Comparison of ENCODE assay signal across 8 mouse cellular contexts in genomic region chr8:83714676-83715030, GRCm38 (mm10). TPM values are rescaled to one million over a fixed set of nuclear protein-coding genes. Genes with fewer than 3 reads are reported as not detected.
DNase-seq lines count a peak whose midpoint lies in the region; ATAC-seq and TF ChIP-seq lines count a peak whose summit lies in the region.

No protein-coding gene starts in this region.

- no peaks in the 10 kb centered on the region for H3K9me3 ChIP-seq in limb, embryonic 10.5 days (replicated peaks)
- no peaks in the 10 kb centered on the region for H3K9me3 ChIP-seq in neural tube, embryonic 15.5 days (replicated peaks)

- no peaks in the 10 kb centered on the region for H3K36me3 ChIP-seq in liver, adult 2 months (ENCODE audit: control insufficient read depth, insufficient read depth, low read length)
- peaks cover 7% of the 10 kb centered on the region for H3K36me3 ChIP-seq in limb, embryonic 10.5 days
- H3K36me3 ChIP-seq in neural tube, embryonic 15.5 days, result peaks cover 6% of the 10 kb centered on the region

- ATAC-seq in neural tube, embryonic 15.5 days (ENCODE audit: low FRiP score), result no peak

- intact Hi-C loops in left cerebral cortex, postnatal 4 days (cut with DNase I), result no loop called here
- intact Hi-C loops in left cerebral cortex, postnatal 25 days (cut with DNase I), result loop anchor here (5.0 kb wide), 1 partner anchor 52 kb away; no protein-coding TSS in a partner anchor

- H3K4me1 ChIP-seq in liver, adult 2 months (ENCODE audit: control insufficient read depth, insufficient read depth, low read length), result no peaks in the 10 kb centered on the region
- H3K4me1 ChIP-seq in embryonic fibroblast, embryonic 13.5 days (ENCODE audit: control insufficient read depth, insufficient read depth, low read length), result no peaks in the 10 kb centered on the region
- H3K4me1 ChIP-seq in limb, embryonic 10.5 days, result peaks cover 17% of the 10 kb centered on the region
- H3K4me1 ChIP-seq in neural tube, embryonic 15.5 days, result peaks cover 22% of the 10 kb centered on the region

- H3K27ac ChIP-seq in liver, adult 2 months (replicated peaks; ENCODE audit: insufficient read depth, low read depth, low read length), result peak overlapping the region; percentile 38; the same call in 1 of the 2 replicates
- 0 out of 2 replicates have a peak overlapping the region, but pooled peaks have one; percentile 21 for H3K27ac ChIP-seq in embryonic fibroblast, embryonic 13.5 days (ENCODE audit: insufficient read depth, low read length)
- H3K27ac ChIP-seq in limb, embryonic 10.5 days, result peak overlapping the region; percentile 98
- H3K27ac ChIP-seq in neural tube, embryonic 15.5 days (replicated peaks), result peak overlapping the region; percentile 78

- TF ChIP-seq CTCF in liver, adult 2 months (IDR thresholded peaks at IDR 0.05; ENCODE audit: low read depth, low read length), result no peak
- no peak for TF ChIP-seq CTCF in embryonic fibroblast, embryonic 13.5 days (IDR thresholded peaks at IDR 0.05; ENCODE audit: borderline replicate concordance, insufficient read depth, low read length)

- no peaks in the 10 kb centered on the region for H3K27me3 ChIP-seq in liver, adult 2 months (ENCODE audit: control insufficient read depth, insufficient read depth, low read length)
- H3K27me3 ChIP-seq in limb, embryonic 10.5 days (ENCODE audit: low read depth, poor library complexity, severe bottlenecking), result no peaks in the 10 kb centered on the region
- 0 out of 2 replicates have a peak, but pooled peaks cover 3% of the 10 kb centered on the region for H3K27me3 ChIP-seq in neural tube, embryonic 15.5 days (replicated peaks)

- no peak for DNase-seq in liver, adult 2 months (ENCODE audit: extremely low read depth, low read depth, low spot score)
- no peak for DNase-seq in liver
- no peak for DNase-seq in limb, embryonic 10.5 days (ENCODE audit: low spot score)
- no peak for DNase-seq in right cerebral cortex, adult 18-20 months
- DNase-seq in left cerebral cortex, postnatal 4 days, result no peak
- no peak for DNase-seq in left cerebral cortex, postnatal 25 days (ENCODE audit: low spot score in 2 of 2)

- TF ChIP-seq POLR2A in liver, adult 2 months (IDR thresholded peaks at IDR 0.05; ENCODE audit: extremely low read depth, insufficient read depth, low read length), result no peak
- TF ChIP-seq POLR2A in embryonic fibroblast, embryonic 13.5 days (IDR thresholded peaks at IDR 0.05; ENCODE audit: low read depth, low read length), result no peak; the same call in 1 of the 2 replicates

- WGBS in liver, adult 2 months, result 14% methylated on average over 8 of the region's 8 CpGs
- 17% methylated on average over 8 of the region's 8 CpGs for WGBS in limb, embryonic 10.5 days
- 17% methylated on average over 8 of the region's 8 CpGs for WGBS in neural tube, embryonic 15.5 days

- H3K9ac ChIP-seq in liver, adult 2 months (ENCODE audit: low read depth, low read length), result peak overlapping the region; percentile 40
- H3K9ac ChIP-seq in neural tube, embryonic 15.5 days (replicated peaks), result no peak overlapping the region

- H3K4me3 ChIP-seq in liver, adult 2 months (ENCODE audit: insufficient read depth, low read depth, low read length), result no peak overlapping the region; the same call in 1 of the 2 replicates
- no peak overlapping the region for H3K4me3 ChIP-seq in embryonic fibroblast, embryonic 13.5 days (ENCODE audit: insufficient read depth, low read length)
- peak overlapping the region; percentile 97 for H3K4me3 ChIP-seq in limb, embryonic 10.5 days
- H3K4me3 ChIP-seq in neural tube, embryonic 15.5 days (replicated peaks), result peak overlapping the region; percentile 82

- peaks cover 18% of the 10 kb centered on the region; the same call in 1 of the 2 replicates for H3K79me2 ChIP-seq in liver, adult 2 months (ENCODE audit: control insufficient read depth, insufficient read depth, low read length)

- peak overlapping the region; percentile 89 for H3K4me2 ChIP-seq in neural tube, embryonic 15.5 days

RNA-seq across cellular contexts. Expression of gene Ddx39, which starts 0.3 kb away (rescaled TPM):
- total RNA-seq in liver, adult 2 months (2014; rRNA removed), result 13.5 and 19.2 TPM in 2 replicates
- polyA plus RNA-seq in liver, adult 2 months (2012; rRNA removed), result 14.3 and 17.2 TPM in 2 replicates
- polyA plus RNA-seq in embryonic fibroblast, embryonic 13.5 days (2011; ENCODE audit: insufficient read length, low read depth, missing spikeins), result 64.2 and 70.2 TPM in 2 replicates
- polyA plus RNA-seq in limb, embryonic 10.5 days (2016; fragmentation: Nextera tagmentation; extraction: Ambion mirVana), result 295 and 349 TPM in 2 replicates
- polyA plus RNA-seq in neural tube, embryonic 15.5 days (2015; fragmentation: Nextera tagmentation; extraction: Ambion mirVana), result 86.5 and 117 TPM in 2 replicates
- total RNA-seq in left cerebral cortex, postnatal 4 days (2021), result 10 to 100 TPM; 39.1 to 39.7 TPM
- 10 to 100 TPM; 17.4 to 18.2 TPM for total RNA-seq in left cerebral cortex, postnatal 25 days (2021)

RNA-seq across cellular contexts. Expression of gene Pkn1, which starts 15.7 kb away (rescaled TPM):
- total RNA-seq in liver, adult 2 months (2014; rRNA removed), result 17.3 and 20.1 TPM in 2 replicates
- 18.0 and 28.8 TPM in 2 replicates for polyA plus RNA-seq in liver, adult 2 months (2012; rRNA removed)
- 40.2 and 41.2 TPM in 2 replicates for polyA plus RNA-seq in embryonic fibroblast, embryonic 13.5 days (2011; ENCODE audit: insufficient read length, low read depth, missing spikeins)
- polyA plus RNA-seq in limb, embryonic 10.5 days (2016; fragmentation: Nextera tagmentation; extraction: Ambion mirVana), result 38.6 and 41.4 TPM in 2 replicates
- 24.6 and 25.1 TPM in 2 replicates for polyA plus RNA-seq in neural tube, embryonic 15.5 days (2015; fragmentation: Nextera tagmentation; extraction: Ambion mirVana)
- total RNA-seq in left cerebral cortex, postnatal 4 days (2021), result 100 to 1,000 TPM in 1 of 2 experiments, 10 to 100 TPM in 1; 98.7 to 107 TPM
- 10 to 100 TPM; 53.2 to 72.7 TPM for total RNA-seq in left cerebral cortex, postnatal 25 days (2021)

RNA-seq across cellular contexts. Expression of gene Adgre5, which starts 26.5 kb away (rescaled TPM):
- 20.8 and 21.2 TPM in 2 replicates for total RNA-seq in liver, adult 2 months (2014; rRNA removed)
- 9.7 and 17.9 TPM in 2 replicates for polyA plus RNA-seq in liver, adult 2 months (2012; rRNA removed)
- 66.4 and 95.6 TPM in 2 replicates for polyA plus RNA-seq in embryonic fibroblast, embryonic 13.5 days (2011; ENCODE audit: insufficient read length, low read depth, missing spikeins)
- 15.6 and 25.8 TPM in 2 replicates for polyA plus RNA-seq in limb, embryonic 10.5 days (2016; fragmentation: Nextera tagmentation; extraction: Ambion mirVana)
- 12.2 and 15.5 TPM in 2 replicates for polyA plus RNA-seq in neural tube, embryonic 15.5 days (2015; fragmentation: Nextera tagmentation; extraction: Ambion mirVana)
- 10 to 100 TPM in 1 of 2 experiments, 1 to 10 TPM in 1; 9.4 to 11.5 TPM for total RNA-seq in left cerebral cortex, postnatal 4 days (2021)
- total RNA-seq in left cerebral cortex, postnatal 25 days (2021), result 1 to 10 TPM; 9.0 to 9.6 TPM

RNA-seq across cellular contexts. Expression of gene Ptger1, which starts 48.2 kb away (rescaled TPM):
- under 0.01 and 0.20 TPM in 2 replicates for total RNA-seq in liver, adult 2 months (2014; rRNA removed)
- polyA plus RNA-seq in liver, adult 2 months (2012; rRNA removed), result 0.11 and 0.20 TPM in 2 replicates
- 2.1 and 2.4 TPM in 2 replicates for polyA plus RNA-seq in embryonic fibroblast, embryonic 13.5 days (2011; ENCODE audit: insufficient read length, low read depth, missing spikeins)
- 0.64 TPM in 2 replicates for polyA plus RNA-seq in limb, embryonic 10.5 days (2016; fragmentation: Nextera tagmentation; extraction: Ambion mirVana)
- 0.95 and 1.00 TPM in 2 replicates for polyA plus RNA-seq in neural tube, embryonic 15.5 days (2015; fragmentation: Nextera tagmentation; extraction: Ambion mirVana)
- total RNA-seq in left cerebral cortex, postnatal 4 days (2021), result 1 to 10 TPM in 1 of 2 experiments, under 1 TPM in 1; 0.95 to 1.1 TPM
- 1 to 10 TPM; 1.2 to 1.5 TPM for total RNA-seq in left cerebral cortex, postnatal 25 days (2021)

Comparison
In these comparisons a context has a peak if more than half of its experiments do, and no peak if none do; other contexts are left out.
1. H3K27ac ChIP-seq: peak in every context shown above with its lines; median percentile 98 in limb, embryonic 10.5 days; 78 in neural tube, embryonic 15.5 days; 38 in liver, adult 2 months; 21 in embryonic fibroblast, embryonic 13.5 days.
2. H3K4me3 ChIP-seq: peak in limb, embryonic 10.5 days (single experiment) and neural tube, embryonic 15.5 days (single experiment); none in liver, adult 2 months (single experiment) and embryonic fibroblast, embryonic 13.5 days (single experiment).